Mouse (Mus musculus) thymus, adult 2 months (tissue): ENCODE measurements around the gene Mettl7a3. TPM values are rescaled to one million over a fixed set of nuclear protein-coding genes. Genes with fewer than 3 reads are reported as not detected.
"Not testable (repeated sequence)": the region's sequence is repeated elsewhere in the genome, so short reads cannot be mapped to it uniquely, and the experiment has no call there.

Experiments used
- DNase-seq: peaks from one replicate; pipeline ENCODE4 v3.0.0; 2021
- H3K27ac ChIP-seq: fragments of 200-500 bp; 2 replicates; pipeline ENCODE4 v1.5.1; 2012; ENCODE audit warnings: low read length, control low read depth; ENCODE audit not compliant: control insufficient read depth, insufficient read depth
- H3K27me3 ChIP-seq: fragments of 200-500 bp; 2 replicates; pipeline ENCODE4 v1.6.1; 2012; ENCODE audit warnings: mild to moderate bottlenecking, low read length, moderate library complexity, mixed read lengths; ENCODE audit not compliant: control insufficient read depth, insufficient read depth
- H3K36me3 ChIP-seq: fragments of 200-500 bp; 2 replicates; pipeline ENCODE4 v1.6.1; 2012; ENCODE audit warnings: mild to moderate bottlenecking, low read length, moderate library complexity; ENCODE audit not compliant: control insufficient read depth, insufficient read depth
- H3K4me1 ChIP-seq: fragments of 200-500 bp; replicated peaks from 2 replicates; pipeline ENCODE4 v1.6.1; 2012; ENCODE audit warnings: low read length; ENCODE audit not compliant: control insufficient read depth, insufficient read depth
- H3K4me3 ChIP-seq: fragments of 200-500 bp; 2 replicates; pipeline ENCODE4 v1.5.1; 2012; ENCODE audit warnings: mild to moderate bottlenecking, low read length, control low read depth, moderate library complexity; ENCODE audit not compliant: control insufficient read depth, insufficient read depth
- CTCF ChIP-seq: fragments of 200-500 bp; IDR thresholded peaks from 2 replicates; pipeline ENCODE4 v1.5.1; 2012; ENCODE audit warnings: mild to moderate bottlenecking, control low read depth, low read length, moderate library complexity, borderline replicate concordance; ENCODE audit not compliant: control insufficient read depth, poor library complexity, insufficient read depth; ENCODE audit errors: extremely low read depth
- POLR2A ChIP-seq: fragments of 200-500 bp; IDR thresholded peaks from 2 replicates; pipeline ENCODE4 v1.6.1; 2012; ENCODE audit warnings: mild to moderate bottlenecking, low read length, control low read depth, moderate library complexity; ENCODE audit not compliant: control insufficient read depth, poor library complexity, insufficient read depth; ENCODE audit errors: extremely low read depth
- WGBS: fragments of 180-500 bp; shearing (Covaris S2); methylation state at CpG from one replicate; pipeline ENCODE4 v1.1.7; 2018; 5-methylcytosine and 5-hydroxymethylcytosine counted together
- polyA plus RNA-seq: library from polyadenylated mRNA; depleted of rRNA; stranded (reverse); fragments of >200 nt; gene quantifications from 2 replicates; pipeline ENCODE4 v1.2.3, GENCODE M21; 2012

The Mettl7a3 gene
- polyA plus RNA-seq, 1 experiment: 0.05 TPM

DNA sequence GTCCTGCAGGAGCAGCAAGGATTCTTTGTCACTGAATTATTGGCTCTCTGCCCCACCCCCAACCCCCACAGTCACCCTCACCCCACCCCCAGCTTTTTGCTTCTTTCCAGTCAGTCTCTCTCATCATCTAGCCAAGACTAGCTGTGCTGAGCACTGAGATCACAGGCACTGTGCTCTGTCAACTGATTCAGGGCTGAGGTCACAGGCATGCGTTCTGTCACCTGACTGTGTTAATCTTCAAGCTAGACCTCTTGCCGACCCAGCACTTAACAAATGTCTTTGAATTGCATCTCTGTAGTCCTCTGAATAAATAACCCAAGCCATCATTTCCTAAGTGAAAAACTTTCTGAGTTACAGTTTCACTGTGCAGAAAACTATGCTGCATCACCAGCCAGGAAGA, 14.8 kb downstream of the Mettl7a3 start:
- WGBS: 80% methylated on average over 2 of the region's 2 CpGs
- no peak overlapping the region for H3K4me3 ChIP-seq
- H3K27me3 ChIP-seq: no peaks in the 10 kb centered on the region
- H3K36me3 ChIP-seq: no peaks in the 10 kb centered on the region
- TF ChIP-seq CTCF (no peak), POLR2A (no peak)
- no peaks in the 10 kb centered on the region for H3K4me1 ChIP-seq
- no peak for DNase-seq
- no peak overlapping the region for H3K27ac ChIP-seq

DNA sequence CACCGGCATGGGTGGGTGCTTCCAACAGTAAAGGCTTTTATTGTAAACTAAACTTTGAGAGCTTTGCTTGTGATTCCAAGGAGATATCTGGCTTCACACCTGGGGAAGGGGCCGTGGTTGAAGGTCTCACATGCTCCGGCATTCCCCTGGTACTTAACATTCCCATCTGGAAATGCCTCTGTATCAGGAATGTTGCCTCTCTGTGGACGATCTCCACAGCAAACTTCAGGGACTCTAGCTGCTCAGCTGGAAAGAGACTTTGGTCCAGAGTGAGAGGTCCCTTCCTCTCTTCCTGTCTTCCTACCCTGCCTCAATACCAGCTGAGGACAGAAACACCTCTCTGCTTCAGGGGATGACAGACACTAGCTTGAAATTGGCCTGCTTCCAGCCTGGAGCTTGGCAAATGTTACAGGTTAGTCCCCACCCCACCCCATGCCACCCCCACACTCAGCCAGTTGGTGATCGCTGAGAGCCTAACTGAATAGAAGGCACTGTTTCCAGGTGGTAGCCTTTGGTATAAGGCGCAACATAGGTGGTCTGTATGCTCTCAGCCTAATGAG, 16.9 kb downstream of the Mettl7a3 start:
- WGBS: 88% methylated on average over 6 of the region's 6 CpGs
- no peak for DNase-seq

DNA sequence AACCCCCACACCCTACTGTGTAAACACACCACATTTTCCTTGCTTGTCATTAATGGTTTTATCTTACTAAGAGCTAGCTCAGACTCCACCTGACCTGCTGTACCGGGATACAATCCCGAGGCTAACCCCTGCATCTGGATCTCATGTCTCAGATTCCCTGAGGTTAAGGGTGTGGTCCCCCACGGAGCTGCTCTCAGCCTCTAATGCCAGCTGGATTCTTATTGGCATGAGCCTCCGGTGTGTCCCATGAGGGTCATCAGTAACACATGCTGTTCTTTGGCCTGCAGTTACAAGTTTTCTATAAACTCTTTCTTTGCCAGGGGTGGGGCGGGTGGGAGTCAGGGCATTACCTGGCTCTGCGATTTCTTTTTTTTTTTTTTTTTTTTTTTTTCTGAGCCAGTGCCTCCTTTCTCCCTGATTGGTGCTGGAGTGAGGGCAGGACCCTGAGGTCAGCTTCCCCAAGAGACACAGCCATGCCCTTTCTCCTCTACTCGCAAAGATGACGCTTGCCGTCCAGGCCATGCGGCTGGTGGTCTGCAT, 18.1 kb downstream of the Mettl7a3 start, which contains the start of the genes Methig1 and Mettl7a2:
Gene Methig1, plus strand, starts transcription at position 439 of the 540 bp plus-strand sequence.
Gene Mettl7a2, plus strand, starts transcription at position 490 of the 540 bp plus-strand sequence.
- Histone ChIP-seq H3K4me1 (no peaks in the 10 kb centered on the region), H3K27ac (no peak within 1 kb of the TSS), H3K4me3 (no peak within 1 kb of the TSS), H3K27me3 (no peaks in the 10 kb centered on the region), H3K36me3 (no peaks in the 10 kb centered on the region)
- 92% methylated on average over 10 of the region's 10 CpGs for WGBS
- no peak for DNase-seq
- TF ChIP-seq CTCF: no peak
- TF ChIP-seq POLR2A: no peak

More for the DNA sequence above, 16.9 kb downstream of the Mettl7a3 start:
- Histone ChIP-seq H3K4me3 (no peak overlapping the region), H3K27ac (no peak overlapping the region), H3K27me3 (no peaks in the 10 kb centered on the region), H3K4me1 (no peaks in the 10 kb centered on the region), H3K36me3 (no peaks in the 10 kb centered on the region)
- TF ChIP-seq CTCF (no peak), POLR2A (no peak)

DNA sequence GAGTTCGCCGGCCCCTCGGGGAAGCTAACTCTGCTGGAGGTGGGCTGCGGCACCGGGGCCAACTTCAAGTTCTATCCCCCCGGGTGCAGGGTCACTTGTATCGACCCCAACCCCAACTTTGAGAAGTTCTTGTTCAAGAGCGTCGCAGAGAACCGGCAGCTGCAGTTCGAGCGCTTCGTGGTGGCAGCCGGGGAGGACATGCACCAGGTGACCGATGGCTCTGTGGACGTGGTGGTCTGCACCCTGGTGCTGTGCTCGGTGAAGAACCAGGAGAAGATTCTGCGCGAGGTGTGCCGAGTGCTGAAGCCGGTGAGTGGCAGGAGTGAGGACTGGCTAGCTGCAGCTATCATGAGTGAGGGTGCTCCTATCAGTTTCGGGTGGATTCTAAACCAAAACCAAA, 18.7 kb downstream of the Mettl7a3 start:
- H3K36me3 ChIP-seq, H3K4me1 ChIP-seq, DNase-seq, H3K4me3 ChIP-seq, H3K27me3 ChIP-seq, H3K27ac ChIP-seq: not testable (repeated sequence)
- 97% methylated on average over 13 of the region's 22 CpGs for WGBS

DNA sequence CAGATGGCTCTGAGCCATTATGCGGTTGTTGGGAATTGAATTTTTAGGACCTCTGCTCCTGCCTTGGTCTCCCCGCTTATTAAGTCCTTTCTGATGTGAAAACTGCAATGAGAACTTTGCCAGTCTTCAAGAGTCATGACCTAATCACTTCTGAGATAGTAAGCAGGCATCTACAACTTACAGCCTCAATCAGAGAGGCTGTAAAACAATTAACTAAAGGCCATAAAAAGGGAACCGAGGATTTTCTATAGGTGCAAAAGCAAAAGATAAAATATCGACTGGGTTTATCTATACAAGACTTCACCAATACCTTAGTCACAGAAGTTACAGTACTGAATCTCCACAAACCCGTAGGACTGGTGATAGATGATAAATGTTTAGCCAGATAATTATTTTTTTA, 21.1 kb downstream of the Mettl7a3 start:
- no peak for TF ChIP-seq POLR2A
- no peak for TF ChIP-seq CTCF
- no peak overlapping the region for H3K27ac ChIP-seq
- DNase-seq: no peak
- H3K4me1 ChIP-seq: no peaks in the 10 kb centered on the region
- no peaks in the 10 kb centered on the region for H3K36me3 ChIP-seq
- 76% methylated on average over 5 of the region's 5 CpGs for WGBS
- no peaks in the 10 kb centered on the region for H3K27me3 ChIP-seq
- no peak overlapping the region for H3K4me3 ChIP-seq

DNA sequence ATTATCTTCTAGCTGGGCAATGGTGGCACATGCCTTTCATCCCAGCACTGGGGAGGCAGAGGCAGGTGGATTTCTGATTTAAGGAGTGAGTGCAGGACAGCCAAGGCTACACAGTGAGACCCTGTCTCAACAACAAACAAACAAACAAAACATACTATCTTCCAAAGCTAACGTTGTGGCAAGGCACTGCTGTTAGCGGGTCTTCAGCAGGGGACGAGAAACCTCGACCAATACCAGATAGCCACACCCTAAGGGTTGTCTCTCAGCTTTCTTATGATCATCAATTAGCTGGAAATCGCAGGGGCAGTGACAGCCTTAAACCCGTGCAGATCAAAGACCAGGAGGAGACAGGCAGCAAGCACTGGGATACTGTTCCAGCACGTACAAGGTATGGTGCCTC, 29.5 kb downstream of the Mettl7a3 start, which contains the start of gene Higd1c:
Gene Higd1c, plus strand, starts transcription at position 301 of the 400 bp plus-strand sequence.
- no peak for DNase-seq
- H3K27me3 ChIP-seq: no peaks in the 10 kb centered on the region
- no peaks in the 10 kb centered on the region for H3K36me3 ChIP-seq
- TF ChIP-seq CTCF (no peak), POLR2A (no peak)
- H3K4me1 ChIP-seq: no peaks in the 10 kb centered on the region; the same call in 1 of the 2 replicates
- no peak within 1 kb of the TSS for H3K27ac ChIP-seq
- 88% methylated on average over 7 of the region's 7 CpGs for WGBS
- no peak within 1 kb of the TSS for H3K4me3 ChIP-seq

DNA sequence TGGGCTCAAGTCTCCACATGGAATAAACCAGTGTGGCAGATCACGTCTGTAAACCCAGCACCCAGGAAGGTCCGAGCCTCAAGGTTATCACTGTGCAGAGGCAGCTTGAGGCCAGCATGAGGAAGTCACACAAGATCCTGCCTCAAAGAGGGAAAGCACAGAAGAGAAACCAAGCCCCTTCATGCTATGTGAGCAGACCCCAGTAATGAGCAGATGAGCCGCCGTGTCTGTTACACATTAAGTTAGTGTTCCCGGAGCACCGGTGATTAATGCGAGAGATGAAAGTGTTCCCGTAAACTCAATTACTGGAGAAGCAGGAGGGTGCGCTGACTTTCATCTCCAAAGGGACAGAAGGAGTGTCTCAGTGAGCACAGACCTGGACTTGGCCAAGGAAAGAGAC, 31.2 kb downstream of the Mettl7a3 start:
- not testable (repeated sequence) for H3K27ac ChIP-seq, DNase-seq, H3K36me3 ChIP-seq, H3K27me3 ChIP-seq, H3K4me3 ChIP-seq, H3K4me1 ChIP-seq
- WGBS: 96% methylated on average over 9 of the region's 9 CpGs

DNA sequence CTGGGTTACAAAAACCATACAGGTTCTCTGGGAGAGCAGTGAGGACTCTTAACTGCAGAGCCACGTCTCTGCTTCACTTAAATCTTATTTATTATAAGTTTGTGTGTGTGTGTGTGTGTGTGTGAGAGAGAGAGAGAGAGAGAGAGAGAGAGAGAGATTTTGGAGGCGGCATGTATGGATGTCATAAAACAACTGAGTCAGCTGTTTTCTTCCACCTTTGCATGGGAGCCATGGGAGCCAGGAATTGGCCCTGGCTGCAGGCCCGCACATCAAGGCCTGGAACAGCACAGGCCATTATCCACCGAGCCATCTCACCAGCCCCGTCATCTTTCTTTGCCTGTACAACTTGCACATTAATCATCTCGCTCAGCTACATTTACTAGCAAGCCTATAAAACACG, 32.4 kb downstream of the Mettl7a3 start:
- Histone ChIP-seq H3K36me3 (no peaks in the 10 kb centered on the region), H3K4me3 (no peak overlapping the region), H3K27ac (no peak overlapping the region), H3K27me3 (no peaks in the 10 kb centered on the region), H3K4me1 (no peaks in the 10 kb centered on the region; the same call in 1 of the 2 replicates)
- WGBS: 94% methylated on average over 7 of the region's 7 CpGs
- TF ChIP-seq POLR2A (no peak), CTCF (no peak)
- DNase-seq: no peak
